Mouse (Mus musculus) hindbrain, embryonic 16.5 days (tissue): ENCODE data around the gene Mrps34. TPM values are rescaled to one million over a fixed set of nuclear protein-coding genes. Genes with fewer than 3 reads are reported as not detected.

Experiments
- ATAC-seq: fragments of 200-750 bp; cut with Nextera tagmentation; 2 replicates; pipeline ENCODE4 v1.8.0; 2017; ENCODE audit warnings: moderate TSS enrichment, moderate library complexity
- H3K27ac ChIP-seq: fragments of 300-500 bp; sonication (generic); 2 replicates; pipeline ENCODE4 v1.5.1; 2014; ENCODE audit warnings: low read depth, mild to moderate bottlenecking, control low read depth, low read length, moderate library complexity
- H3K27me3 ChIP-seq: fragments of 300-500 bp; sonication (generic); replicated peaks from 2 replicates; pipeline ENCODE4 v1.6.1; 2014; ENCODE audit warnings: low read length; ENCODE audit not compliant: control insufficient read depth, insufficient read depth
- H3K36me3 ChIP-seq: fragments of 300-500 bp; sonication (generic); 2 replicates; pipeline ENCODE4 v1.6.1; 2014; ENCODE audit warnings: mild to moderate bottlenecking, low read length, moderate library complexity, mixed read lengths; ENCODE audit not compliant: control insufficient read depth, insufficient read depth
- H3K4me1 ChIP-seq: fragments of 300-500 bp; sonication (generic); 2 replicates; pipeline ENCODE4 v1.6.1; 2014; ENCODE audit warnings: low read depth, low read length; ENCODE audit not compliant: control insufficient read depth, insufficient read depth
- H3K4me2 ChIP-seq: fragments of 300-500 bp; sonication (generic); 2 replicates; pipeline ENCODE4 v1.6.1; 2014; ENCODE audit warnings: mild to moderate bottlenecking, low read length, control low read depth, moderate library complexity
- H3K4me3 ChIP-seq: fragments of 300-500 bp; sonication (generic); 2 replicates; pipeline ENCODE4 v1.5.1; 2014; ENCODE audit warnings: mild to moderate bottlenecking, low read length, control low read depth, moderate library complexity
- H3K9ac ChIP-seq: fragments of 300-500 bp; sonication (generic); 2 replicates; pipeline ENCODE4 v1.6.1; 2014; ENCODE audit warnings: low read depth, mild to moderate bottlenecking, control low read depth, low read length, moderate library complexity
- H3K9me3 ChIP-seq: fragments of 300-500 bp; sonication (generic); 2 replicates; pipeline ENCODE4 v1.6.1; 2014; ENCODE audit warnings: mild to moderate bottlenecking, low read length, moderate library complexity; ENCODE audit not compliant: control insufficient read depth
- WGBS: fragments of 180-500 bp; shearing (Covaris S2); extraction: QIAGEN DNeasy Blood & Tissue Kit; methylation state at CpG from one replicate; pipeline ENCODE4 v1.1.7; 2014; 5-methylcytosine and 5-hydroxymethylcytosine counted together
- polyA plus RNA-seq: library from polyadenylated mRNA; unstranded; fragments of >200 nt; fragmentation: Nextera tagmentation; extraction: Ambion mirVana; gene quantifications from 2 replicates; pipeline ENCODE4 v1.2.1, GENCODE M21; 2015

Gene Mrps34
- polyA plus RNA-seq = 85.3 and 89.0 TPM in 2 replicates

DNA sequence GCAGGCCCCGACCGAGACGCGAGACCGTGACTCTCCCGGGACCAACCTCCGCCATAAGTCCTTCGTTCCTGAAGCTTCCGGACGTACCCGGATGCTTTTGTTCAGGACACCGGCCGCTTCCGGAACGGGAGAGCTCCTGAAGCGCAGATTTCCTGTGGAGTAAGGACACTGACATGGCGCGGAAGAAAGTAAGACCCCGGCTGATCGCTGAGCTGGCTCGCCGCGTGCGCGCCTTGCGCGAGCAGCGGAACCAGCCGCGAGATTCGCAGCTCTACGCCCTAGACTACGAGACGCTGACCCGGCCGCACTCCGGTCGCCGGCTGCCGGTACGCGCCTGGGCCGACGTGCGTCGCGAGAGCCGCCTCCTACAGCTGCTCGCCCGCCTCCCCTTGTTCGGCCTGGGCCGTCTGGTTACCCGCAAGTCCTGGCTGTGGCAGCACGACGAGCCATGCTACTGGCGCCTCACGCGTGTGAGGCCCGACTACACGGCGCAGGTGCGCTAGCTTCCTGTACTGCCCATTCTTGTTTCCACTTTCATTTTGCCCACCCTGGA, at the start of gene Mrps34, which contains the start of gene Eme2:
TSS of gene Mrps34 (plus strand) at position 122 of the 553 bp plus-strand sequence.
TSS of gene Eme2 (minus strand) at position 93 of the 553 bp plus-strand sequence.
- peak within 1 kb of the TSS; percentile 88 for H3K27ac ChIP-seq
- H3K9me3 ChIP-seq = no peaks in the 10 kb centered on the region
- peaks cover 55% of the 10 kb centered on the region for H3K36me3 ChIP-seq
- H3K9ac ChIP-seq = peak within 1 kb of the TSS; percentile 90
- WGBS = 0% methylated on average over 62 of the region's 62 CpGs
- H3K4me3 ChIP-seq = peak within 1 kb of the TSS; percentile 73
- ATAC-seq = peak; percentile 73
- peak within 1 kb of the TSS; percentile 97 for H3K4me2 ChIP-seq
- peaks cover 41% of the 10 kb centered on the region for H3K4me1 ChIP-seq
- no peaks in the 10 kb centered on the region for H3K27me3 ChIP-seq

DNA sequence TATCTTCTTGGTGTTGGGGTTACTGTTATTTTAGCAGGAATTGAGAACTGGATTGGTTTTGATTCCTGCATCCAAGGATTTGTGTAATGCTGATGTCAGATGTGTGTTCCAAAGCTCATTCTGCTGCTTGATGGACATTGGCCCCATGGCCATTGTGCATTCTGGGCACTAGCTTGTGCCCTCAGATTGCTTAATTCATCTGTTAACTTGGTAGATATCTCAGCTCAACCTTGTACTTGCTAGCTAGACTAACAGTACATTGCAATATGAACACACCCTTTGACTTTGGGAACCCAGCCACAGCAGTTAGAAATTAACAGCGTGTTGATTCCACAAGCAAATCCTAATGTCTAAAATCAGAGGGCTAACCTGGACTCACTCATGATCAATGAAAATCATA, 47.5 kb upstream of the Mrps34 start:
- no peaks in the 10 kb centered on the region for H3K9me3 ChIP-seq
- 95% methylated on average over 1 of the region's 1 CpGs for WGBS
- H3K4me2 ChIP-seq = no peak overlapping the region
- no peak overlapping the region for H3K9ac ChIP-seq
- H3K27me3 ChIP-seq = no peaks in the 10 kb centered on the region
- no peak overlapping the region for H3K4me3 ChIP-seq
- H3K36me3 ChIP-seq = no peaks in the 10 kb centered on the region
- ATAC-seq = no peak
- peaks cover 15% of the 10 kb centered on the region for H3K4me1 ChIP-seq
- H3K27ac ChIP-seq = no peak overlapping the region

DNA sequence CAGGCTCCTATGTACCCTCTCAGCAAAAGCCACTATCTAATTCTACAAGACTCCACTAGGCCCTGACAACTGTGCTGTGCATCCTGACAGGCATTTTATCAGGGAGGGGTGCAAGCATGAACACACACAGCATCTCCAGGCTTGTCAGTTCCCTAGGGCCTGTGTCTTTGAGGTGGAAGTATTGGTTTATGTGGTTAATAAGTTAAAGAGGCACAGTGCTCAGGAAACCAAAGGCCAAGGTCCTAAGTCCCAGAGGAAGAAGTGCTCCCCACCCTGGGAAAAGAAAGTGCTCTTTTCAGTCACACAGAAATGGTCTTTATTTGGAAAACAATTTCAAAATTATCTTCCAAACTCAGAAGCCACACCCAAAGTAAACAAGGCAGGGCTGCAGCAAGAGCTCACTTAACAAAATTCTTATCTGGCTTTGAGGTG, 46.3 kb upstream of the Mrps34 start:
- H3K4me2 ChIP-seq = peak overlapping the region; percentile 67
- peaks cover 15% of the 10 kb centered on the region for H3K4me1 ChIP-seq
- no peak overlapping the region for H3K27ac ChIP-seq
- H3K27me3 ChIP-seq = no peaks in the 10 kb centered on the region
- no peak for ATAC-seq
- no peaks in the 10 kb centered on the region for H3K9me3 ChIP-seq
- H3K36me3 ChIP-seq = peaks cover 5% of the 10 kb centered on the region
- no peak overlapping the region; the same call in 1 of the 2 replicates for H3K4me3 ChIP-seq
- no peak overlapping the region for H3K9ac ChIP-seq

DNA sequence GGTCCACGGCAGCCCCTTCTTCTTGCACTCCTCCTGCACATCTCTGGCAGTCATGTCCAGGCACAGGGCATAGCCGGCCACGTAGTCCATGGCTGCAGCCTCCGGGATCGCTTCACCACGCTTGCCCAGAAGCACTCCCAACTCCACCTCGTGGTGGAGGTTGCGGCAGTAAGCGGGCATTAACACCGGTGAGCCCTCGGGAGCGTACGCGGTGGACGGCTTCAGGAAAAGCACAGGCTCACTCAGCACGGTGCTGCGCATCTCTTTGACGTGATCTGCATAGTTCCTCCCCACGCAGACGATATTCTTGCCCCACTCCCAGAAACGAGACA, 45.2 kb upstream of the Mrps34 start:
- H3K27me3 ChIP-seq = no peaks in the 10 kb centered on the region
- H3K9me3 ChIP-seq = no peaks in the 10 kb centered on the region
- peak overlapping the region; percentile 98 for H3K27ac ChIP-seq
- no peak for ATAC-seq
- under 1% methylated on average over 21 of the region's 21 CpGs for WGBS
- H3K9ac ChIP-seq = peak overlapping the region; percentile 84
- H3K4me1 ChIP-seq = peaks cover 15% of the 10 kb centered on the region
- H3K4me2 ChIP-seq = peak overlapping the region; percentile 67
- peaks cover 6% of the 10 kb centered on the region for H3K36me3 ChIP-seq
- H3K4me3 ChIP-seq = peak overlapping the region; percentile 95

DNA sequence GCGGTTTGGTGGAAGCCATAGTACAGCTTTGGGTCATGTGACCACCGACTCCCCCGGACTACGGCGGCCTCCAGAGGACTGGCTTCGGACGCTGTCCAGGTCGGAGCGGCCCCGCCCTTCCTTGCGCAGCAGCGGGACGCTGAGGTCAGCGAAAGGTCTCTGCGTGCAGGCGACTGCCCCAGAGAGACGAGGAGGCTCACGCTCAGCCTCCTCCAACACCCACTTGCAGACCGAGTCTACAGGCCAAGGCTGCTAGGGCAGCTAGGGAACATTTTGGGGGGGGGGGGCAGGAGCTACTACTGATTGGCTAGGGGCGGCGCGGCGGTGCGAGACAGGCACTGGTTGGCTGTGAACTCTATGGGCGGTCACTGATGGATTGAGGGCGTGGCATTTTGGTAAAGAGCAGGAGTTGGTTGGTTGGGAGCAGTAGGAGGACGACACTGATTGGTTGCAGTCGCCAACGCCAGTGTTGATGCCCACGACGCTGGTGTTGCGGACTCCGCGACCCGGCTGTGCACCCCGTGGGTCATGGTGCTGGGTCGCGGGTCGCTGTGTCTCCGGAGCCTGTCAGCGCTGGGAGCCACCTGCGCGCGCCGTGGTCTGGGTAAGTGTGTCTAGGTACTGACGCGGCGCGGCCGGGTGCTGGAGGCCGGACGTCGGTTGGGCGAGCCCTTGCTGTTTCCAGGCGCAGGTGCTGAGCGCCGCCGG, 44.7 kb upstream of the Mrps34 start, which contains the start of gene Fahd1:
TSS of gene Fahd1 (minus strand) at position 300 of the 708 bp plus-strand sequence.
- H3K9ac ChIP-seq = peak within 1 kb of the TSS; percentile 84
- peak within 1 kb of the TSS; percentile 72 for H3K4me2 ChIP-seq
- H3K4me1 ChIP-seq = peaks cover 15% of the 10 kb centered on the region
- peak; percentile 99 for ATAC-seq
- WGBS = under 1% methylated on average over 58 of the region's 58 CpGs
- H3K27me3 ChIP-seq = no peaks in the 10 kb centered on the region
- peak within 1 kb of the TSS; percentile 98 for H3K27ac ChIP-seq
- H3K9me3 ChIP-seq = no peaks in the 10 kb centered on the region
- H3K36me3 ChIP-seq = peaks cover 6% of the 10 kb centered on the region
- peak within 1 kb of the TSS; percentile 95 for H3K4me3 ChIP-seq

DNA sequence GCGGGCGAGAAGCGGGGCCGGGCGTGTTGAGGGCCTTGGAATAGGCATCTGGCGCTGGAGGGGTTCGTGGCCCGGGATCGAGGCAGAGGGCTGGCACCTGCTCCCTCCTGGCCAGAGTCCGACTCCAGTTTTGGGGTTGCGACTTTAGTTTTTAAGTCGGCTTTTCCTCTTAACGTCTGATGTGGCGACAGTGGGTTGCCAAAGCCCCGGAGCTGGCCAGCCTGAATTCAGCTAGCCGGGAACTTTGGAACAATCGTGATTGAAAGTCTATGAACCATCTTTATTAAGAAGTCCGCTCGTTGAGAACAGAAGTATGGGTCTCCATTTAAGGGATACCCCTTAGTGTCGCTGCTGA, 44.2 kb upstream of the Mrps34 start:
- WGBS = under 1% methylated on average over 20 of the region's 20 CpGs
- ATAC-seq = no peak
- peak overlapping the region; percentile 81 for H3K27ac ChIP-seq
- H3K4me1 ChIP-seq = peaks cover 15% of the 10 kb centered on the region
- H3K27me3 ChIP-seq = no peaks in the 10 kb centered on the region
- no peaks in the 10 kb centered on the region for H3K9me3 ChIP-seq
- peak overlapping the region; percentile 72 for H3K4me2 ChIP-seq
- H3K36me3 ChIP-seq = peaks cover 6% of the 10 kb centered on the region
- peak overlapping the region; percentile 95 for H3K4me3 ChIP-seq
- peak overlapping the region; percentile 76 for H3K9ac ChIP-seq

DNA sequence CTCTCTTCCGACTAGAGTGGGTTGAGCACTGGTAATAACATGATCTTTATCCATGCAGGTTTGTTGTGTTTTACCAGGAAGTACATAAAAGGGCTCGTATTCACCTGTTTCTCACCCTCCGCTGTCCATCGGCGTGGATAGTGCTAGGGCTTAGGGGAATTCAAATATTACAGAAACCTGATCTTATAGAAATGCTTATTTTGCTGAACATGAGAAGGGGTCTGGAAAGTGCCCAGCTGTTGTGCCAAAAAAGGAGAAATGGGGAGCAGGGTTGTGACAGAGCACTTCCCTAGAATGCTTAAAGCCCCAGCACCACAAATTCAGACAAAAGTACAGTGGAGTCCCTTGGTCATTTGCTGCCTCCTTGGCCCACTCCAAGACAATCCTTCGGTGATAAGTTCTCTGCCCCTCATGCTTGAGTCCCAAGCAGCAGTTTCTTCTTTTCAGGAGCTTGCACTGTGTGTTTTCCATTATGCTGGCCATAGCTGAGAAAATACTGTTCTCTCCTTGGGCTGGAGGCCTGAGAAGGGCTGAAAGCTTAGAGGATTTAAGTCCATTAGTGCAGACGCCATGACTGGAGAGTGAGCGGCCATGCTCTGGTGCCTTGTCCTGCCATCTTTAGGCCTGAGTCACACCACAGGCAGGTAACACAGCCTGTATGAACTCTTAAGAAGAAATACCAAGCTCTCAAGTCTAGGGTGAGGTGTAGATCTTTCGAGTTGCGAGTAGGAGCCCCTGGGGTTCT, 43.4 kb upstream of the Mrps34 start:
- H3K36me3 ChIP-seq = peaks cover 6% of the 10 kb centered on the region
- H3K27ac ChIP-seq = no peak overlapping the region
- H3K4me3 ChIP-seq = peak overlapping the region; percentile 95
- H3K9me3 ChIP-seq = no peaks in the 10 kb centered on the region
- peak overlapping the region; percentile 72 for H3K4me2 ChIP-seq
- WGBS = 86% methylated on average over 10 of the region's 10 CpGs
- H3K27me3 ChIP-seq = no peaks in the 10 kb centered on the region
- no peak overlapping the region for H3K9ac ChIP-seq
- no peak for ATAC-seq
- peaks cover 15% of the 10 kb centered on the region for H3K4me1 ChIP-seq

DNA sequence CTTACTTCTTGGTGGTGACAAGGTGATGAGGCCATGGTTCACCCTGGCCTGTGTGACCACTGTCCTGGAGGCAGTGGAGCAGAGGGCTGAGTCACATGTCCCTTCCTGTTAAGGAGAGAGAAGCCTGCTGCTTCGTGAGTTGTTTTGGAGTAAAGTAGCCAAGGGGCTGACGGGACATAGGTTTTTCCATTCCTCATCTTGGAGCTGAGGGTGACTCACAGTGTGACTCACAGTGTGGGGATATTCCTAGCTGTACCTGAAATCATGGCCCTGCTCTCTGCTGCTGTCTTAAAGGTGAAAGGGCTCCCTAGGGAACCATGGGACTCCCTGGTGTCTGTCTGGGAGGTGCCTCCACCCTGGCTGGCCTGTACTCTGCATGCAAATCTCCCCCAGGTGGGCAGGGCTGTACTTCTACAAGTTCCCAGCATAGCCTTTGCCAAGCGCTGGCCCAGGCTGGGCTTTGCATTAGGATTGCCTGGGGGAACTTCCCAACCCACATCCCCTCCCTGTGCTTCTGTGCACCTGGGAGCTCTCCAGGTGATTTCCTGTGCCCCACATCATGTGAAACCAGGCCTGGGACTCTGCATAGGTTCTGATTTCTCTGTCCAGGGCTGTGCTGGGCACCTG, 39.0 kb upstream of the Mrps34 start:
- H3K9me3 ChIP-seq = no peaks in the 10 kb centered on the region
- no peaks in the 10 kb centered on the region for H3K27me3 ChIP-seq
- no peak overlapping the region for H3K4me3 ChIP-seq
- WGBS = 73% methylated on average over 3 of the region's 3 CpGs
- H3K36me3 ChIP-seq = peaks cover 14% of the 10 kb centered on the region
- ATAC-seq = no peak
- no peak overlapping the region for H3K27ac ChIP-seq
- H3K4me2 ChIP-seq = no peak overlapping the region
- no peak overlapping the region for H3K9ac ChIP-seq
- H3K4me1 ChIP-seq = peaks cover 7% of the 10 kb centered on the region

DNA sequence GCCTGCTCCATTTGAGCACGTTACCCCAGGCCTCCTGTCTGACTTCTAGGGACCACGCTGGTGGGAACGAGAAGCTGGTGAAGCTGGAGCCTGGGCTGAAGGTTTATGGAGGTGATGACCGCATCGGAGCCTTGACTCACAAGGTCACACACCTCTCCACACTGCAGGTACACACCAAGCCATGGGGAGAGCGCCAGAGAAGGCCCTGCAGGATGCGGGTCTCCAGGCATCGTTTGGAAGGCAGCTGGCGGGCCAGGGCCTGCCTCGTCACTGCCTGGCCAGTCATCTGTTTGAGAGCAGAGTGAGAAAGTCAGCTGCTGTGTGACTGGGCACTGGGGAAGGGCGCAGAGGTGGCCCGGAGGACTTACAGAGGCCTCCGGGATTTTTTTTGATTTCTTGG, 38.3 kb upstream of the Mrps34 start:
- H3K4me1 ChIP-seq = peaks cover under 1% of the 10 kb centered on the region; the same call in 1 of the 2 replicates
- H3K9ac ChIP-seq = no peak overlapping the region
- no peak overlapping the region for H3K4me3 ChIP-seq
- H3K9me3 ChIP-seq = no peaks in the 10 kb centered on the region
- ATAC-seq = no peak
- peaks cover 19% of the 10 kb centered on the region for H3K36me3 ChIP-seq
- H3K27ac ChIP-seq = no peak overlapping the region
- no peaks in the 10 kb centered on the region for H3K27me3 ChIP-seq
- 91% methylated on average over 13 of the region's 13 CpGs for WGBS
- no peak overlapping the region for H3K4me2 ChIP-seq
